Mouse (Mus musculus) layer of hippocampus, postnatal 36 days (tissue): ENCODE measurements around the gene Golga3. TPM values are rescaled to one million over a fixed set of nuclear protein-coding genes. Genes with fewer than 3 reads are reported as not detected.

ENCODE experiments used
- DNase-seq, 2 experiments: peaks; one replicate each; pipeline ENCODE4 v3.0.0; 2022
- total RNA-seq, 2 experiments: library from RNA; stranded (reverse); gene quantifications; 2 replicates each; pipeline ENCODE4 v1.2.3; 2021

The Golga3 gene
- total RNA-seq, 2 experiments from 2014 or later: 45.5 to 51.6 TPM

- DNase-seq: no peak
Observed at GRCm38 (mm10) chr5:110231638-110232037, 55.1 kb downstream of the Golga3 start.

GRCm38 (mm10) chr5:110232346-110232745 lies 55.8 kb downstream of the Golga3 start:
- DNase-seq: no peak

- no peak for DNase-seq
Observed at GRCm38 (mm10) chr5:110244091-110244490, 67.6 kb downstream of the Golga3 start.

- no peak for DNase-seq
Observed at GRCm38 (mm10) chr5:110266941-110267340, 90.4 kb downstream of the Golga3 start.

GRCm38 (mm10) chr5:110269141-110270101 lies 92.9 kb downstream of the Golga3 start, which contains the start of gene Pgam5:
Pgam5 (minus strand) TSS chr5:110269913.
- peak; percentile 79 to 80 for DNase-seq

GRCm38 (mm10) chr5:110270242-110270641 lies 93.7 kb downstream of the Golga3 start:
- no peak for DNase-seq

GRCm38 (mm10) chr5:110274147-110274546 lies 97.6 kb downstream of the Golga3 start:
- DNase-seq: no peak

- no peak for DNase-seq
Observed at GRCm38 (mm10) chr5:110274846-110275245, 98.3 kb downstream of the Golga3 start.

Other genes with a start within 250 kb of the Golga3 start
- 10 to 100 TPM; 62.9 to 63.6 TPM for gene Zfp932, start 180.2 kb upstream of the Golga3 start, total RNA-seq
- gene Gm17655, start 104.2 kb upstream of the Golga3 start, total RNA-seq: 10 to 100 TPM; 14.7 to 20.8 TPM
- gene Gm35315, start 82.3 kb upstream of the Golga3 start, total RNA-seq: under 1 TPM in 1 of 2 experiments, not detected in 1; 0.27 TPM
- 1 to 10 TPM; 3.3 to 4.5 TPM for gene Plcxd1, start 76.7 kb upstream of the Golga3 start, total RNA-seq
- 10 to 100 TPM; 75.8 to 83.0 TPM for gene Gtpbp6, start 68.5 kb upstream of the Golga3 start, total RNA-seq
- gene Zfp605, start 66.6 kb upstream of the Golga3 start, total RNA-seq: 10 to 100 TPM; 16.0 to 18.3 TPM
- gene Chfr, start 40.9 kb upstream of the Golga3 start, total RNA-seq: 10 to 100 TPM; 45.8 to 59.9 TPM
- gene Ankle2, start 54.3 kb downstream of the Golga3 start, total RNA-seq: 10 to 100 TPM; 38.6 to 48.2 TPM
- 10 to 100 TPM; 57.4 to 62.8 TPM for gene Pgam5, start 93.2 kb downstream of the Golga3 start, total RNA-seq
- gene Pxmp2, start 109.5 kb downstream of the Golga3 start, total RNA-seq: 1 to 10 TPM; 8.5 to 9.4 TPM
- 1 to 10 TPM; 1.2 to 2.1 TPM for gene Pole, start 109.6 kb downstream of the Golga3 start, total RNA-seq
- gene P2rx2, start 166.5 kb downstream of the Golga3 start, total RNA-seq: under 1 TPM in 1 of 2 experiments, not detected in 1; 0.27 TPM
- not detected for gene Lrcol1, start 168.0 kb downstream of the Golga3 start, total RNA-seq